Mouse (Mus musculus): Measurements from ENCODE around the gene Spata16. TPM values are rescaled to one million over a fixed set of nuclear protein-coding genes. Genes with fewer than 3 reads are reported as not detected.
"Not testable (repeated sequence)": the region's sequence is repeated elsewhere in the genome, so short reads cannot be mapped to it uniquely, and the experiment has no call there.

Spata16 gene
- total RNA-seq (2021): not detected

GRCm38 (mm10) chr3:26637402-26637801, at the start of gene Spata16:
Spata16 (plus strand) TSS chr3:26637620.
- intact Hi-C loops (cut with DNase I): no loop called here
- DNase-seq: no peak

- intact Hi-C loops (cut with DNase I): no loop called here
- DNase-seq: no peak
These were observed 32.6 kb upstream of the Spata16 start for GRCm38 (mm10) chr3:26604861-26605260.

DNA sequence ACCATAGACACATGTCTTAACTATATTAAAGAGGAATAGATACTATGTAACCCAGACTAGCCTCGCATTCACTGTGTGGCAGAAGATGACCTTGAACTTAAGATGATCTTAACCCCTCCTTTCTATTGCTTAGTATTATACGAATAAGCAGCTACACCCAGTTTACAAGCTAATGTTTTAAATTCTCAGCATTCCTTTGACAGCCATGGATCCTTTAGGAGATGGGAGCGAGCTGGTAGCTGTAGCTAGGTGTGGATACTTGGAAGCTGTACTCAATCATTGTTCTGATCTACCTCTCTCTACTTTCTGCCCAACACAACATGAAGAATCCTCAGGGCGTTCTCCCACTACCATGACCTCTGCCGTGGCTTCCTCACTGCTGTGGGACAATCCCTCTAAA, 28.9 kb upstream of the Spata16 start:
- DNase-seq: no peak

DNA sequence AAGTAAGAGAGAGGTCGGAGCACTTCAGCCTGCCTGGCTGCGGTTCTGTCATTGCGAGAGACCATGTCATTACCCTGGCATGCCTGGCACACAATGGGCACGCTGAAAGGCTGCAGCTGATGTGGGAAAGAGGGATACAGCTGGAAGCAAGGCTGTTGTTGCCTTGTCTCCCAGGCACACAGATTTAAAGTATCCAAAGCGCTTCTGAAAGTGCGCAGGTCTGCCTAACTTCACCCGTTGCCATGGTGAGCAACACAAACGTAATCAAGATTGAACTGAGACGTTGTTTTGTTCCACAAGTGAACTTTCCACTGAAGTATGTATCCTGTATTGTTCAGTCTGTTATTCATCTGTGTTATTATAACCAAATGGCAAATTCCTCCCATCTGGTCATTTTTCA, 1.8 kb downstream of the Spata16 start:
- DNase-seq: no peak
- intact Hi-C loops (cut with DNase I): no loop called here

More for the DNA sequence above, 28.9 kb upstream of the Spata16 start:
- intact Hi-C loops (cut with DNase I): no loop called here

DNA sequence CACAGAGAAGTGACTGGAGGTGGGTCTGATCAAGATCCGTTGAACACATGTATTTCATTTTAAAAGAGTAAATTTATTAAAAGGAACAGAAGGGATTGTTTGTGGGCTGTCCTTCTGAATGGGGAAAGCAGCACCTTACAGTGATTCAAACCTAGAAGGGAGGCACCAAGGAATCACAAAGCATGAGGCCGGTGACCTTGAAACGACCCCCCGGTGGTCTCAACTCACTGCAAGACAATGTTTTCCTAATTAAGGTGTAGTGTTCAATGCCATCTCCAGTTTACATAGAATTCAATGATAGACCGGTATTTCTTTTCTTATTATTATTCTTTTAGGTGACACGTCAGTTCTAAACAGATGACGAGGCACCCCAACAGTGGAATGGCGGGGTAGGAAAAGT, 2.4 kb downstream of the Spata16 start:
- intact Hi-C loops (cut with DNase I): no loop called here
- no peak for DNase-seq

- no peak for DNase-seq
- intact Hi-C loops (cut with DNase I): no loop called here
These were observed 3.1 kb downstream of the Spata16 start for GRCm38 (mm10) chr3:26640321-26641075.

DNA sequence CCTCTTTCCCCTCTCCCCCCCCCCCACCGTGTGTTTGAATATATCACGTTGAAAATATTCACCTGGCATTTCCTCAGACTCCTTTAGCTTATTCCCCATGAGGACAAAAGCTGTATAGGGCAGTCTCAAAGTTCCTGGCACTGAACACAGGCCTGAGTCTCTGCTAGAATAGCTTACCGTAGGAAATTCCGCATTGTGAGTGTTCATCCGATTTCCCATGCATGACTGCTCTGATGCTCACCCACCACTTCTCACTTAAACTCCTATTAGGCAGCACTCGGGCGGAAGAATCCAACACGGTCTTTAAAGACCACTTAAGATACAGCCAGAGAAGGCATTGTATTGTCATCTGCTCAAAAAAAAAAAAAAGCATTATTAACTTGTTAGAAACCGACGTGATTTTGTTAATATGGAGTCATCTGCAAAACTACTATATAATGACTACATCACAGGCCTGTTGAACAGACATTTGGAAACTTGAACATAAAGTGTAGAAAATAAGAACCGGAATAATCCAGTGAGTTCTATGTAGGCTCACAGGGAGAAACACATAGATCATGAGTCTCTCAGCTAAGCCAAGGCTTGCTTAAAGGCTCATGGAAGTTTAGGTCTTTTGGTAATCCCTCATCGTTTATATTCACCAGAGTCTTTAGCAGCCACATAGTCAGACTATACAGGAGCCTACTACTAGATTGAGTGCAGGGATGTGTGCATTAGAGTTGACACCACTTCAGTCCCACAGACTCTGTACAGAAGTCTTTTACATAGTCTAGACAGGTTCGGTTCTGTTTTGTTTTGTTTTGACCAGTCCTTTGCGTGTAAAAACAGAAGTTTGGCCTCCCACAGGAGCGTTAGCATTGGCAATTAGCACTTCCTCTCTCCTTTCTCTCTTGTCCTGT, 4.2 kb downstream of the Spata16 start:
- intact Hi-C loops (cut with DNase I): no loop called here
- DNase-seq: no peak

GRCm38 (mm10) chr3:26644136-26644535, 6.7 kb downstream of the Spata16 start:
- no peak for DNase-seq
- intact Hi-C loops (cut with DNase I): no loop called here

DNA sequence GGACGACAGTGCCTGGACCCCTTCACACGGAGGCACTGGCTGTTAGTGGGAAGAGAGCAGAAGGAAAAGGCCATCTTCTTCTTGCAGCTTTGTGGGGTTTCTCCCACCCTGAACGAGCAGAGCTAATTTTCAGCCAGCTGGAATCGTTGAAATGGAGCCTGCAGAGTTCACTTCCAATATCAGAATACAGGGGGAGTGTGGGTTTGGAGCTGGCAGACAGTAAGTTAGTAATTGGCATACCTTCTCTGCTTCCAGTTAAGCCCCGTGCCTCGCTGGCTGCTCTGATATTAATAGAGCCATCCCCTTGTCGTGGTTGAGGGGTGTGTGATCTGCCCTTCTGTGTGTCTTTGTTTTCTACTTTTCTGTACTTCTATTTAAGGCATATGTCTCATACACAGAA, 9.4 kb downstream of the Spata16 start:
- intact Hi-C loops (cut with DNase I): no loop called here
- DNase-seq: no peak

DNA sequence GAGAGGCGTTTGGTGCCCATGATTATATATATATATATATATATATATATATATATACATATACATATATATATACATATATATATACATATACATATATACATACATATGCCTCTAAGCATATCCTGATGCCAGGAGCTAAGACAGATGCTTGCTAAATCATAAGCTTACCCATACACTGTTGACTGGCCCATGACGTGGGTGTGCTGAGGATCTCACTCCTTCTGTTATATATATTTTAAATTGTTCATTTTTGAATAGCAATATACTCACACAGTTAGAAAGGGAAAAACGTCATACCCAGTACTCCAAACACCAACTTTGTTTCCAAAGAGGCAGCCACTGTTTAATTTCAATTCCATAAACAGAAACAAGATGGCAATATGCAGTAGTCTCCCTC, 48.4 kb downstream of the Spata16 start:
- intact Hi-C loops (cut with DNase I): no loop called here
- DNase-seq: no peak

DNA sequence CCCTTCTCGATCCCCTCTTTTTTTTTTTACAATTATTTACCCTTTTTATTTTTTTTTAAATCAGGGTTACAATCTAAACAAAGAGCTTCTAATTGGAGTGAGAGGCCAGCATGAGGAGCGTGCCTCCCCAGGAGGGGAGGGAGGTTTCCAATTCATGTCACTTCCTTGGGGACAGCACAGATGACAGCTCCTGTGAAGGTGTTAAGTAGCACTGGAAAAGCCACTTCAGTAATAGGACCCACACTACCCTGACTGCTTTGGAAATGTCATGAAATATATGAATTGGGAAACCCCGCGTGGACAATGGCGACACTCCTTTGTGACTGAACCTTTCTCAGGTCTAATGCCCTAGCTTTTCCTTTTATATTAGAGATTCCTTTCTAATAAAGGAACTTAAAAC, 72.1 kb downstream of the Spata16 start:
- intact Hi-C loops (cut with DNase I); DNase-seq: not testable (repeated sequence)

DNA sequence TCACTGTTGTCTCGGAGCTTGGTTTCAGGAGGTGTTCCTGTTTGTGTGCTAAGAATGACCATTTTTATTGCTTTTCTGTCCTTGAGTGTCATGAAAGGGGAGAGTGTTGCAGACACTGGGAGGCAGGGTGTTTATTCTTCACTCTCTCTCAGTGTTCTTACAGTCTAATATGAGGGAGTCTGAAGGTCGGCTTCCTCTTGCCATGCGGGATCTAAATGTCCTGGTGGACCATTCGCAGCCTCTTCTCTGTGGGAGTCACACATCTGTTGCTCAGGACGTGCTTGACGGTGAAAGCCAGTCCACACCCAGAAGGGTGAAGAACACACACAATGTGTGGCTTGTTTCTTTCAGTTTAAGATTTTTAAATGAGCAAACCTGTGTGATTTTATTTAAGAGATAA, 90.1 kb downstream of the Spata16 start:
- DNase-seq: no peak
- intact Hi-C loops (cut with DNase I): no loop called here

DNA sequence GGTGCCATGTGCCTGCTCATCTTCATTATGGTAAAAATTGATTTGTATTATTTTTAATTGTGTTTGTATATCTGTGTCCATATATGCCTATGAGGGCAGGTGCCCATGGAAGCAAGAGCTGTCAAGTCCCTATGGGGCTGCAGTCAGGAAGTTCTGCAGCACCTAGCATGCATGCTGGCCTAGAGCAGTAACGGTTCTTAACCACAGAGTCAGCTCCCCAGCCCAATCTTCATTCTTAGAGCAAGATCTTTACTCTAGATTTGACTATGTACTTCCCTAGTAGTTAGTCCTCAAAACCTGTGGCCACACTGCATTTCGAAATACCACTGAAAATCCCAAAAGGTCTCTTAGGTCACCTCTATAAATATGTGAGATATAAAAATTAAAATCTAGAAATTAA, 113.1 kb downstream of the Spata16 start:
- no peak for DNase-seq

DNA sequence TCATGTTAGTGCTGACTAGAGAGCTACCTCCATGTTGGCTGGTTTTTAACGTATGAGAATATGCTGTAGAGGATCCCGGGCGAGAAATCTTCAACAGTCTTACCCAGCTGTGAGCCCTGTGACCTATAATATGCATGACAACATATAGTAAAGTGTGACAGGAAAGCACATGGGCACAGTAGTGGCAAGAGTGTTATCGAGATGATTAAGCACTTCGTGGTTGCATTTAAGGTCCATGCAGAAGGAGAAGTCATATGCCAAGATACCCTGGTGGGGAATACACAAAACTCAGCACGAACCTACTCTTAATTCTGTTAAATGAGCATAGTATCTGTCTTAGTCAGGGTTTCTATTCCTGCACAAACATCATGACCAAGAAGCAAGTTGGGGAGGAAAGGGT, 115.0 kb downstream of the Spata16 start:
- DNase-seq: no peak
- intact Hi-C loops (cut with DNase I): no loop called here

More for the DNA sequence above, 113.1 kb downstream of the Spata16 start:
- intact Hi-C loops (cut with DNase I): no loop called here

DNA sequence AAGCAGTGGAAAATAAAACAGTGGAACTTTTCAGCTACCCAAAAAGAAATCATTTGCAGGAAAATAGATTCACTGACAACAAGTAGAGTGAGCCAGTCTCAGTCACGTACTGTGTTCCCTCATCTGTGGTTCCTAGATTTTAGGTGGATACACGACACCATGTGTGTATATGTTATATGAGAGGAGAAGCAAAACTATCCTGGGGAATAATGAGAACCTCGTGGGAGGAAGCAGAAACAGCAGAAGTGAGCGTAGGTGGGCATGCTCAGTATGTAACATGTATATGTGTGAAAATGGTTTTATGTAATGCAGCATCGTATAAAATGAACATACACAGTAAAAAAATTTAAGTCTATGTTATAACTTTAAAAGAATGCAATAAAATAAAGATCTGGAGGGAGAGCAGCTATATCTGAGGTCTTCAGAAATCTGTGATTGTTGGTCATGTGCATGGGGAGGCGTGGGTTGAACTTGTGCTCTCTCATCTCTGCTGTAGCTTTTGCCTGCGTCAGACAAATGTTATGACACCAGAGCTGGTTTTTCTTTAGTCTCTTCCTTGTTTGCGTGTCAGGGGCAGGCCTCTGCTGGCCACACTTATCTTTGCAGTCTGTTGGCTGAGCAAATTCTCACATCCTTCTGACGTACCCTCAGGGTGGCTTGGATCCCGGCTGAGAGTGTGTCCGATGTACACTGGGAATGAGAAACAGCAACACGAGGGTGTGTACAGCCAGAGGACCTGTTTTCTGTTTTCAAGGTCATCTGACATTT, 156.1 kb downstream of the Spata16 start:
- DNase-seq: no peak
- intact Hi-C loops (cut with DNase I): no loop called here

DNA sequence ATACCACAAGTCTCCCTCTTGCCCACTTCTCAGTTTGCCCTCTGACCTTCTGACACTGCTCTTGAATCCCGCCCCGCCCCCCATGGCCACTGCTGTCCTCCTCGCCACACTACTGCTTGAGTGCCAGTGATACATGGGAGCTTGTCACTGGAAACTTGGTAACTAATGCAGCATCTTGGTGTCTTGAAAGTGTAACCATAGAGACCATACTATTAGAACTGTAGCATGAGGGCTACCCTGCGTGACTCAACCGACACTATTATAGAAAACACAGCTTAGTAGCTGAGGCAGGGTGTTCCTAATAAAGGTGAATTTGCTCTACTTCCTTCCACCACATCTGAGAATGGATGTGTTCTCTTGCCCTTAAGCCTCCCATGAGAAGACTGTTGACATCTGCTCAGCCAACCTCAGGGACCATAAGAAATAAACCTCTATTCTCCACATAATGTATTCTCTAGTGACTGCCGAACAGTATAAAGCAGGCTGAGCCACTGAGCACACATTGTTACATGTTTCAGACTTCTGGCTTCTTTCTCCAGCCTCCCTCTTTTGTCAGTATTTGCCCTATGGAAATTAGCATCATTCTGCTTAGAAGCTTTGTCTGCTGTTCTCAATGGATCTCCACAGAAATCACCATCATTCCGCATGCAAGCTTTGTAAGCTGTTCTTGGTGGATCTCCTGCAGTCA, 158.6 kb downstream of the Spata16 start:
- intact Hi-C loops (cut with DNase I): no loop called here
- DNase-seq: no peak

- no peak for DNase-seq
- intact Hi-C loops (cut with DNase I): no loop called here
These were observed 159.5 kb downstream of the Spata16 start for GRCm38 (mm10) chr3:26796954-26797353.

GRCm38 (mm10) chr3:26814307-26814706, 176.9 kb downstream of the Spata16 start:
- intact Hi-C loops (cut with DNase I): no loop called here

GRCm38 (mm10) chr3:26815764-26816163, 178.3 kb downstream of the Spata16 start:
- intact Hi-C loops (cut with DNase I): no loop called here
- DNase-seq: no peak

More at GRCm38 (mm10) chr3:26814307-26814706, 176.9 kb downstream of the Spata16 start:
- no peak for DNase-seq

- intact Hi-C loops (cut with DNase I): no loop called here
- DNase-seq: no peak
These were observed 182.0 kb downstream of the Spata16 start for GRCm38 (mm10) chr3:26819398-26819797.

Data from heart, postnatal 36 days (tissue).